17 mouse cellular contexts compared by ENCODE assay signal in genomic region chr14:86635052-86635451, GRCm38 (mm10).
"Had no signal": no experiment of that assay in that cellular context is flagged by ENCODE, and none has a peak within 500 bp of the region (broad histone marks: within the 10 kb centered on the region; RNA-seq: fewer than 3 reads in every experiment).

No protein-coding gene starts in this region.

- H3K4me1 ChIP-seq: midbrain, embryonic 15.5 days; neural tube, embryonic 15.5 days had no signal

- H3K27me3 ChIP-seq: midbrain, embryonic 15.5 days; neural tube, embryonic 13.5 days; neural tube, embryonic 15.5 days had no signal

- H3K9ac ChIP-seq: lung, embryonic 14.5 days; midbrain, embryonic 15.5 days; neural tube, embryonic 13.5 days; neural tube, embryonic 15.5 days had no signal

- H3K27ac ChIP-seq: midbrain, embryonic 10.5 days; midbrain, embryonic 15.5 days; neural tube, embryonic 13.5 days; neural tube, embryonic 15.5 days had no signal

- H3K4me2 ChIP-seq: lung, embryonic 14.5 days; midbrain, embryonic 15.5 days; neural tube, embryonic 13.5 days; neural tube, embryonic 15.5 days had no signal

- H3K36me3 ChIP-seq: midbrain, embryonic 10.5 days; midbrain, embryonic 15.5 days; neural tube, embryonic 13.5 days; neural tube, embryonic 15.5 days had no signal

- DNase-seq: lung, adult 18-20 months; lung, embryonic 14.5 days; lung, postnatal 10 days; lung, postnatal 4 days; retina, postnatal 1 day; right cerebral cortex, adult 18-20 months; right cerebral cortex, postnatal 25 days; right cerebral cortex, postnatal 4 days; spleen, adult 18-20 months; thymus, adult 18-20 months; thymus, postnatal 14 days; thymus, postnatal 36 days had no signal

- H3K4me3 ChIP-seq: midbrain, embryonic 10.5 days; midbrain, embryonic 15.5 days; myocyte; neural tube, embryonic 13.5 days; neural tube, embryonic 15.5 days had no signal

- H3K9me3 ChIP-seq: midbrain, embryonic 10.5 days; midbrain, embryonic 15.5 days; neural tube, embryonic 13.5 days; neural tube, embryonic 15.5 days had no signal
